Mouse (Mus musculus) mature B cell (primary cell): Measurements from ENCODE around the gene Kmt2c.
"Not testable (repeated sequence)": the region's sequence is repeated elsewhere in the genome, so short reads cannot be mapped to it uniquely, and the experiment has no call there.

Experiments used
- in situ Hi-C: fragments of 300-500 bp; cut with MboI; formaldehyde crosslinking; loops from 2 replicates; pipeline ENCODE4 v1.14.3; 2019

Gene Kmt2c

GRCm38 (mm10) chr5:25515767-25516166 lies 17.2 kb upstream of the Kmt2c start, which contains the start of gene Cct8l1:
Gene Cct8l1 (plus strand): TSS chr5:25516067.
- in situ Hi-C loops, result no loop called here

DNA sequence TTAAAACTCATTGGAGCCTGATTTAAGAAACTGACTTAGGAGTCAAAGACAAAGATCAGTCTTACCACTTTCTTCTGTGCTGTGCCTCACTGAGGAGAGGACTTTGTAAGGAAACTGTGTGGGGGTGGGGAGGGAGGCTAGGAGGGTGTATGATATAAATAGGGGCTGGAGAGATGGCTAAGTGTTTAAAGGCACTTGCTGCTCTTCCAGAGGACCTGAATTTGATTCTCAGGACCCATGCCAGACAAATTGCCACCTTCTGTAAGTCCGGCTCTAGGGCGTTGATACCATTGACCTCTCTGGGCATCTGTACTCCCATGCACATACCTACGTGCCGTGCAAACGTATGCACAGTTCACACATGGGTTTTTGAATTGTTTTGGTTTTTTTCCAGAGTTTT lies 7.5 kb upstream of the Kmt2c start:
- in situ Hi-C loops, result no loop called here

DNA sequence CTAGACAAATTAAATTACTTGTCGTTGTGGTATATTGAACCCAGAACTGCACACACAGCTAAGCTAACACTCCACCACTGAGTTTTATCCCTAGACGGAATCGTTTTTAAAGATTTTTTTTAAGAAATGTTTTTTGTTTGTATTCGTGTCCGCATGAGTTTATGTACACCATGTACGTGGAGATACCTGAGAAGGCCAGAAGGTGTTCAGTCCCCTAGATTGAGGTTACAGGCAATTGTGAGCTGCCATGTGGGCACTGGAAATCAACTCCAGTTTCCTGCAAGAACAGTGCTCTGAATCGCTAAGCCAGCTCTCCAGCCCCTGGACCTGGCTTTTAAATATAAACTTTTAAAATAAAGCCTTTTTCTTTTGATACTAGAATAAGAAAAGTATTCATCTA lies 2.1 kb upstream of the Kmt2c start:
- in situ Hi-C loops, result no loop called here

DNA sequence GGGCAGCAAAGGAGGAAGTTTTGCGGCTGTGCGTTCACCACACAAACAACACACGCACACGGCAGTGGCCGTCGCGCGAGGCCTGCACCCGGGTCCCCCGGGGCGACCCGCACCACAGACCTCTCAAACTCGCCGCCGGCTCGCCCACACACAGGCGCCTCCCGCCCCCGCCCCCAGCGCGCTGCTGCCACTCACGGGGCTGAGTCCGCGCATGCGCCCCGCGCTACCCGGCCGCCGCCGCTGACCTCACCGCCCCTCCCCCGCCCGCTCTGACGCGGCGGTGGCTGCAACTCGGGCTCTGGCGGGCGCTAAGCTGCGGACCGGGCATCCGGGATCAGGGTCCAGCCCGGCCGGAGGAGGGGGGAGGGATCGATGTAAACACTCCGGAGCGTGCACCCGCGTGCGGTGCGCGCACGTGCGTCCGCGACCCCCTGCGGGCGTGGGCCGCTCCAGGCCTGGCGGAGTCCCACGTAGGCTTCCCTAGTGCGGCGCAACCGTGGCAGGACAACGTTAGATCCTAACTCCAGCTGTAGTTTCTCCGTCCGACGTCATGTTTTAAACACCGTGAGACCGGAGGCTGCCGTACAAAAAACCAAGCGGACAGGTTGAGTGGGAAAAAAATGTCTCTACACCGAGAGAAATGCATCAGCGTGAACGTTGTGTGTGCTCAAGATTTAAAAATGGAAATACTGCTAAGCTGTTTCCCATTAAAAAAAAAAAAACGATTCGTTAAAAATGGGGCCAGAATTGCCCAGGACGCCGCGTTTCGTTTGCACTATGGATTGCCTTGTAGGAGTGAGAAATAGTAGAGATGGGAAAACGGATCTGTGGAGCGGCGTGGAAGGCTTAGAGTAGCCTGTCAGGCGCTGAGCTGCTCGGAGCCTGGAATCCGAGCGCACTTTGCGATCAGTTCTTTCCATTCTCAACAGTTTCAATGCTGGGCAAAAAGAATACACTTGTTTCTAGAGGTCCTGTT lies 1.1 kb upstream of the Kmt2c start:
- in situ Hi-C loops, result no loop called here

DNA sequence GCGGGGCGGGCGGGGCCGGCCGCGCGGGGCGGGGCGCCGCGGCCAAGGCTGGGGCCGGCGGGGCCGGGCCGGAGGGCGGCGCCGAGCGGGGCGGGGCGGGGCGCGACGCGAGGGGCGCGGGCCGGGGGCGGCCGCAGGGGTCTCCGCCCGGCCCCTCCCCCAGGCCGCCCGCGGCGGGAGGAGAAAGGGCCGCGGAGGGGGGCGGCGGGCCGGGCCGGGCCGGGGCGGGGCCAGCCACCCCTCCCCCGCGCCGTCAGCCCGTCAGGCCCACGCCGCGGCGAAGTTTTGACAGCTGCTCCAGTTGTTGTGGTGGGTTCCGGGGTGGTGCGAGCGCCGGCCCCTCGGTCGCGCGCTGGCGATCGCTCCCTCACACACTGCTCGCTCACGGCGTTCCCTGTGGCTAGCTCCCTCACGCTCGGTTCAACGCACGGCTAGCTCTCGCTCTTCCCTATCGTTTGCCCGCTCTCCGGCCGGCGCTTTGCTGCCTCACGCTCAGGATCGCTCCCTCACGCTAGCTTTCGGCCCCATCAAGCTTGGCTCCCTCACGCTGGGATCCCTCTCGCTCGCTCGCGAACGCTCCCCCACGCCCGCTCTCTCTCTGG lies 339 bp upstream of the Kmt2c start:
- in situ Hi-C loops, result no loop called here

DNA sequence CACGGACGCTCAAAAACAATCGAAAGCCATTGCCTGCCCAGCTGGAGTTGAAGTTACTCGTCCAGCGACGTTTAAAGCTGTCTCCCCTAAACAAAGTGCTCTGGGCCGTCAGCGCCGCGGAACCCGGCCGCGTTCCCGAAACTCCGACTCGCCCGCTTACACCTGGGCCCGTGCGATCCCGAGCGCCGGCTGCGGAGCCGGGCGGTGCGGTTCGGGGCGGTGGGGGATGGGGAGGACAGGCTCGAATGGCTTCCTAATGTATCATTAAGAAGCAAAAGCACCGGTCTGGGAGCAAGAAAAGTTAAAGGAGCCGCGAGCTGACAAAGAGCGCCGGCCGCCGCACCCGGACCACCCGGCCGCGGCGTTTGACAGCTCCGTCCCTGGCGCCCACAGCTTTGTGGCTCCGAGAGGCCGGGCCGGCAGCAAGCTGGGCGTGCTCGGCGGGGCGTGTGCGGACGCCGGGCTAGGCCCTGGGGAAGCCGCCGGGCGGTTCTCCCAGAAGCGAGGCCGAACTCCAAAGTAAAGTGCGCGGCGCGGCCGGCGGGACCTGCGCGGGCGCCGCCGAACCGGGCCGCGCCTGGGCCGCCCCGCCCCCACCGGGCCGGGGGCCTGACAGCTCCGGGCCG lies 750 bp downstream of the Kmt2c start:
- in situ Hi-C loops, result no loop called here

- in situ Hi-C loops, result no loop called here
Measured at GRCm38 (mm10) chr5:25497369-25497719, 1.2 kb downstream of the Kmt2c start.

- in situ Hi-C loops, result no loop called here
Measured at GRCm38 (mm10) chr5:25496652-25497051, 1.9 kb downstream of the Kmt2c start.

GRCm38 (mm10) chr5:25478863-25479262 lies 19.7 kb downstream of the Kmt2c start:
- in situ Hi-C loops, result no loop called here

DNA sequence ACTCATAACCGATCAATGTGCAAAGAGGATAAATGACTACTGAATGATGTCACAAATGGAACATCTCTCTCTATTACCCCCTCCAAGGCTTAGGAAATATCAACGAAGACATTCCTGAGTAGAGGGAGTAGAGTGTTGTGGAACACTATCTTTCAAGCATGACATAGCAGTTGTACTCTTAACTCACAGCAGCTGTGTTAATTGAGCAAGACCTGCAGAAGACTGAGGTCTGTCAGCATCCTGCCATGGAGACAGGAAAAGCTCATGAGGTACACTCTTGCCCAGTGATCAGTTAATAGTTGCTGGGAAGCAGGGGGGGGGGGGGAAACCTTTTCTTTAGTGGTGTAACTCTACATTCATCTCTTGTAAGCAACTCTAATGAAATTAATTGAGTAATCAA lies 22.8 kb downstream of the Kmt2c start:
- in situ Hi-C loops, result no loop called here

DNA sequence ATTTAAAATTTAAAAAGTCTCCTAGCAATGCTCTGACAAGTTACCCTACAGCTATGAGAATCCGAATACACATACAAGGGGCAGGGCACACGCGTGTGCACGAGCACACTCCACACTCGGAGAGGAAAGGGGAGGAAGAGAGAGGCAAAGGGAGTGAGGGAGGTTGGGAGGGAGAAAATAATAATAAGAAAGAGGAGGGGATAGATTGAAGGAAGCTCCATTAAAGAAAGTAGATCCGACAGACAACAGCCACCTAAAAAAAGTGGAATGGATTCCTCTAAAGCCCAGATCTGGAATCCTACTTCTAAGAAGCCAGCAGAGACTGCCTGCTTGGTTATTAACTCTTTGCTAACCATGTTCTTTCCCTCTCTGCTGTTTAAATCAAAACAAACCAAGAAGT lies 26.5 kb downstream of the Kmt2c start:
- in situ Hi-C loops, result no loop called here

DNA sequence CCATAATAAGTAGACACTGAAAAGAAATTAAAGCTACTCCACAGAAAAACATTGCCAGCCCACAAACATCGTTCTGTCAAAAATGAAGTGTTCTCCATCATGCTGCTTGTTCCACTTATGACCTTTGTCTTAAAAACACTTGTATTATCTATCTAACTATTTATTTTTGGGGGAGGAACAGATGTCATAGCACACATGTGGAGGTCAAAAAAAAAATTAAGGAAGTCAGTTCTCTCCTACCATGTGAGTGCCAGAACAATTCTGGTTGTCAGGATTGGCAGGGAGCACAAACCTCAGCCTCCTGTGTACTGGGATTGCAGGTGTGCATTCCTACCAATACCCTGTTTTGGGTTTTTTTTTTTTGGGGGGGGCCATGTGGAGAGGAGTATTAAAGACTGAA lies 36.6 kb downstream of the Kmt2c start:
- in situ Hi-C loops, result no loop called here

DNA sequence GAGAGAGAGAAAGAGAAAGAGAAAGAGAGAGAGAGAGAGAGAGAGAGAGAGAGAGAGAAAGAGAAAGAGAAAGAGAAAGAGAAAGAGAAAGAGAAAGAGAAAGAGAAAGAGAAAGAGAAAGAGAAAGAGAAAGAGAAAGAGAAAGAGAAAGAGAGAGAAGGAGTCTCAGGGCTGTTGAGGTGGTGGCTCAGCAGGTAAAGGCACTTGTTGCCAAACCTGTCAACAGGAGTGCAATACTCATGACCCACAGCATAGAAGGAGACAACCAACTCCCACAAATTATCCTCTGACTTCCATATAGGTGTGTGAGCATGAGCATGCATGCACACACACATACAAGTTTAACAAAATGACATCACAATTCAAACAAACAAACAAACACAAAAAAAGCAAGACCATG lies 43.2 kb downstream of the Kmt2c start:
- in situ Hi-C loops, result not testable (repeated sequence)

GRCm38 (mm10) chr5:25452691-25453090 lies 45.9 kb downstream of the Kmt2c start:
- in situ Hi-C loops, result no loop called here

DNA sequence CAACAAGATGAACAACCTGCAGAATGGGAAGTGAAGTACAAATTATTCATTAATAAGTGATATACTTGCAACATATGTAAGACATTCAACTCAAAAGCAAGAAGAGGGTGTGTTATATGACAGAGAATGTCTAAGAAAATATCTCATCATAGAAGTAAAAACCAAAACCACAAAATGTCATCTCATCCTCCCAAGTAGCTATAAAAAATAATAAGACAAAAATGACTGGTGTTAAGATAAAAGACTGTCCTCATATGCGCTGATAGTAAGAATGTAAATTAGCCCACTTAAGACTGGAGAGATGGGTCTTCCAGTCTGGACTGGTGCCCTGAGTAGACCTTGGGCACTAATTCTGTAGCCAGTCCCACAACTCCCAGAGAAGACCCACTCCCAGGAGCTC lies 61.1 kb downstream of the Kmt2c start:
- in situ Hi-C loops, result no loop called here

GRCm38 (mm10) chr5:25436081-25436480 lies 62.5 kb downstream of the Kmt2c start:
- in situ Hi-C loops, result no loop called here

GRCm38 (mm10) chr5:25422576-25422975 lies 76.0 kb downstream of the Kmt2c start:
- in situ Hi-C loops, result no loop called here

GRCm38 (mm10) chr5:25420601-25421000 lies 78.0 kb downstream of the Kmt2c start:
- in situ Hi-C loops, result no loop called here

GRCm38 (mm10) chr5:25415382-25415781 lies 83.2 kb downstream of the Kmt2c start:
- in situ Hi-C loops, result no loop called here

DNA sequence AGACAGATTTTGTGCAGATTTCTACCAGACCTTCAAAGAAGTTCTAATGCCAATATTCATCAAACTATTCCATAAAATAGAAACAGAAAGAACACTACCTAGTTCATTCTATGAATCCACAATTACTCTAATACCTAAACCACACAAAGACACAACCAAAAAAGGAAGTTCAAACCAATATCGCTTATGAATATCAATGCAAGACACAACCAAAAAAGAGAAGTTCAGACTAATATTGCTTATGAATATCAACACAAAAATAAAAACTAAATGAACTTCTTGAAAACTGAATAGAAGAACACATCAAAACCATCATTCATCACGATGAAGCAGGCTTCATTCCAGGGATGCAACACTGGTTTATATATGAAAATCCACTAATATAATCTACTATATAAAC lies 101.9 kb downstream of the Kmt2c start:
- in situ Hi-C loops, result no loop called here

DNA sequence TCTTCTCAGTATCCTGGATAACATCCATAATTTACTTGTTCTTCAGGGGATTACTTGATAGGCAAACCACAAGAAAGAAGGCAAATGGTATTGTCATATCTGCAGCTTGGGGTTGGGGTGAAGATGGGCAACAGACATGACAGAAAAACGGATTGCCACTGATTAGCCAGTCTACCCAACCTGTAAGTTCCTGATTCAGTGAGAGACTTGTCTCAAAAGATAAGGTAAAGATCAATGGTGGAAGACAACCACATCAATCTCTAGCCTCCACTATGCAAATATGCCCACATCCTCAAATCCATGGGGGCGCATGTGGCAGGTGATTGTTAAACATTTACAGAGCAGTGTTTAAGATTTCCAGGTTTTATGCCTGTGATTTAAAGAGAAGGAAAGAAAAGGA lies 105.9 kb downstream of the Kmt2c start:
- in situ Hi-C loops, result no loop called here

DNA sequence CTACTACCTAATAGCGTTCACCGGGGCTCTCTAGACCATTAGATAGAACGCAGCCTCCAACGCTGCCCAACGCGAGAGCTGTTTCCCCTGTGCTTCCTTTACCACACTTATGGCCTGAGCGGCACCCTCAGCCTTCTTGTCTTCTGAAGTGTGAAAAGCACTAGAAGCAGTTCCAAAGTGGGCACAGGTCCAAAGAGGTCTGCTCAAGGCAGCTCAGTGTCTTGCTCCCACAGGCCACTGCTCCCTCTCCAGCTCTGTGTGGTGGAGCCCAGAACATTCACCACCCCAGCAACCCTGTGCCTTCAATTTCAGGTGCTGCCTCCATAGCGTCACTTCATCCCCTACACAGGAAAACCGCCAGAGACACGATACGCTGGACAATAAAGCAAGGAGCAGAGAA lies 115.0 kb downstream of the Kmt2c start:
- in situ Hi-C loops, result no loop called here

DNA sequence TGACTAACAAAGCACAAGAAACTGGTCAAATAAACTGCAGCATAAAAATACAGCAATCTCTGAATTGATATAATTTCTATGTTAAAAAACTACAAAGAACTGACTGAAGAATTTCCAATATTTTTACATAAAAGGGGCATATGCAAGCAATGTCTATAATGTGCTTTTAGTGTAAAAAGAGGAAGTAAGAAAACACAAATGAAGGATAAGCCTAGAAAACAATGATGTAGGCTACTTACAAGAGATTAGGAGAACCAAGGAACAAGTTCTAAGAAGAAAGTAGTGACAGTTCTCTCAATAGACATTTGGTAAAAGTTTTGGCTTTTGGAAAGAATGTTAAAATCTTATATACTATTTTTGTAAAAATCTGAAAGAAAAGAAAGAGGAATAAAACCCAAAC lies 119.4 kb downstream of the Kmt2c start:
- in situ Hi-C loops, result no loop called here
